Mouse (Mus musculus) layer of hippocampus, adult 8-10 months (tissue): ENCODE measurements around the gene Fezf1. TPM values are rescaled to one million over a fixed set of nuclear protein-coding genes. Genes with fewer than 3 reads are reported as not detected.

ENCODE experiments used
- DNase-seq, 2 experiments: peaks; one replicate each; pipeline ENCODE4 v3.0.0; 2022; ENCODE audit warnings: low spot score in 2 of 2
- total RNA-seq, 4 experiments: library from RNA; stranded (reverse); gene quantifications; 2 replicates each; pipeline ENCODE4 v1.2.4; 2022

Gene Fezf1
- under 1 TPM in 1 of 4 experiments, not detected in 3; 0.16 TPM for total RNA-seq

- DNase-seq = no peak
Observed at GRCm38 (mm10) chr6:23248313-23249052, at the start of gene Fezf1. Gene Fezf1, minus strand, starts transcription at chr6:23248362.

GRCm38 (mm10) chr6:23294685-23295084 lies 46.5 kb upstream of the Fezf1 start:
- no peak for DNase-seq

- no peak for DNase-seq
Observed at GRCm38 (mm10) chr6:23288752-23289151, 40.6 kb upstream of the Fezf1 start.

GRCm38 (mm10) chr6:23281514-23281820 lies 33.3 kb upstream of the Fezf1 start:
- DNase-seq = no peak

GRCm38 (mm10) chr6:23280811-23281513 lies 32.8 kb upstream of the Fezf1 start:
- no peak for DNase-seq

GRCm38 (mm10) chr6:23273483-23273882 lies 25.3 kb upstream of the Fezf1 start:
- no peak for DNase-seq

- no peak for DNase-seq
Observed at GRCm38 (mm10) chr6:23272979-23273378, 24.8 kb upstream of the Fezf1 start.

- DNase-seq = no peak
Observed at GRCm38 (mm10) chr6:23272542-23272941, 24.4 kb upstream of the Fezf1 start.

- no peak for DNase-seq
Observed at GRCm38 (mm10) chr6:23260738-23261050, 12.5 kb upstream of the Fezf1 start.

GRCm38 (mm10) chr6:23260016-23260737 lies 12.0 kb upstream of the Fezf1 start:
- no peak for DNase-seq

- no peak for DNase-seq
Observed at GRCm38 (mm10) chr6:23257981-23258380, 9.8 kb upstream of the Fezf1 start.

- no peak for DNase-seq
Observed at GRCm38 (mm10) chr6:23255161-23255560, 7.0 kb upstream of the Fezf1 start.

- DNase-seq = no peak
Observed at GRCm38 (mm10) chr6:23254644-23255043, 6.5 kb upstream of the Fezf1 start.

- DNase-seq = no peak
Observed at GRCm38 (mm10) chr6:23253353-23254311, 5.5 kb upstream of the Fezf1 start.

GRCm38 (mm10) chr6:23252196-23253135 lies 4.3 kb upstream of the Fezf1 start:
- DNase-seq = no peak

GRCm38 (mm10) chr6:23251431-23251830 lies 3.3 kb upstream of the Fezf1 start:
- DNase-seq = no peak

GRCm38 (mm10) chr6:23250288-23250955 lies 2.3 kb upstream of the Fezf1 start:
- no peak for DNase-seq

GRCm38 (mm10) chr6:23249616-23250287 lies 1.6 kb upstream of the Fezf1 start:
- DNase-seq = no peak

- DNase-seq = no peak
Observed at GRCm38 (mm10) chr6:23249053-23249401, 865 bp upstream of the Fezf1 start.
